Mouse (Mus musculus) heart, embryonic 15.5 days (tissue): ENCODE data around the gene Maneal. TPM values are rescaled to one million over a fixed set of nuclear protein-coding genes. Genes with fewer than 3 reads are reported as not detected.

Experiments
- ATAC-seq: fragments of 200-750 bp; cut with Nextera tagmentation; replicated peaks from 2 replicates; pipeline ENCODE4 v1.8.0; 2017; ENCODE audit warnings: low read depth, moderate TSS enrichment; ENCODE audit not compliant: insufficient number of reproducible peaks, insufficient read depth, low FRiP score
- H3K27ac ChIP-seq: fragments of 300-500 bp; sonication (generic); 2 replicates; pipeline ENCODE4 v1.5.1; 2015; ENCODE audit warnings: mild to moderate bottlenecking, inconsistent platforms
- H3K27me3 ChIP-seq: fragments of 300-500 bp; sonication (generic); 2 replicates; pipeline ENCODE4 v1.6.1; 2015; ENCODE audit warnings: inconsistent platforms
- H3K36me3 ChIP-seq: fragments of 300-500 bp; sonication (generic); 2 replicates; pipeline ENCODE4 v1.6.1; 2015; ENCODE audit warnings: mild to moderate bottlenecking, inconsistent platforms
- H3K4me1 ChIP-seq: fragments of 300-500 bp; sonication (generic); replicated peaks from 2 replicates; pipeline ENCODE4 v1.6.1; 2015; ENCODE audit warnings: inconsistent platforms
- H3K4me2 ChIP-seq: fragments of 300-500 bp; sonication (generic); 2 replicates; pipeline ENCODE4 v1.6.1; 2015; ENCODE audit warnings: inconsistent platforms, mild to moderate bottlenecking, moderate library complexity
- H3K4me3 ChIP-seq: fragments of 300-500 bp; sonication (generic); 2 replicates; pipeline ENCODE4 v1.5.1; 2015; ENCODE audit warnings: mild to moderate bottlenecking, inconsistent platforms
- H3K9ac ChIP-seq: fragments of 300-500 bp; sonication (generic); 2 replicates; pipeline ENCODE4 v1.6.1; 2015; ENCODE audit warnings: mild to moderate bottlenecking, inconsistent platforms
- H3K9me3 ChIP-seq: fragments of 300-500 bp; sonication (generic); replicated peaks from 2 replicates; pipeline ENCODE4 v1.6.1; 2016; ENCODE audit warnings: inconsistent platforms
- WGBS: fragments of 180-500 bp; shearing (Covaris S2); methylation state at CpG from one replicate; pipeline ENCODE4 v1.1.7; 2015; ENCODE audit warnings: mixed read lengths; 5-methylcytosine and 5-hydroxymethylcytosine counted together
- polyA plus RNA-seq: library from polyadenylated mRNA; unstranded; fragments of >200 nt; fragmentation: Nextera tagmentation; extraction: Ambion mirVana; gene quantifications from 2 replicates; pipeline ENCODE4 v1.2.1, GENCODE M21; 2015

Gene Maneal
- polyA plus RNA-seq, 1 experiment from 2014 or later = not detected

DNA sequence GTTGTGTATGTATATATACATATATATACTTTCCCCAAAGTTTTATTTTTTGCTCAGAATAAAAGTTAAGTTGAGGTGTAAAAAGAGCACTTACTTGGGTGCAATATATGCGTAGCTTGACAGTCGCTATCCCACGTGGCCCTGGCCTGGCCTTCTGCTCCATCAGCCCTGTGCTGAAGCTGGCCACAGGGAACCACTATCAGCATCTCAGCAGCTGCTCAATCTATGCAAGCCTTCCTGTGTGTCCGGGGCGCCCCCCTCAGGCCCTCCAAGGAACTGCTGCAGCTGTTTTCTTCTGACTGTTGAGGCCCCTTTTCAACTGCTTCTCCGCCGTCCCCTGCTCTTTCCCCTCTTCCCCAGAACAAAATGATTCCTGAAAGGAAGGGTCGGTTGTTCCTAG lies 14.4 kb downstream of the Maneal start:
- no peak overlapping the region for H3K4me2 ChIP-seq
- H3K9ac ChIP-seq = no peak overlapping the region
- H3K36me3 ChIP-seq = peaks cover 6% of the 10 kb centered on the region; the same call in 1 of the 2 replicates
- no peaks in the 10 kb centered on the region for H3K27me3 ChIP-seq
- no peak overlapping the region for H3K4me3 ChIP-seq
- peaks cover 22% of the 10 kb centered on the region for H3K4me1 ChIP-seq
- no peak for ATAC-seq
- WGBS = 9% methylated on average over 8 of the region's 8 CpGs
- H3K27ac ChIP-seq = no peak overlapping the region
- H3K9me3 ChIP-seq = no peaks in the 10 kb centered on the region

DNA sequence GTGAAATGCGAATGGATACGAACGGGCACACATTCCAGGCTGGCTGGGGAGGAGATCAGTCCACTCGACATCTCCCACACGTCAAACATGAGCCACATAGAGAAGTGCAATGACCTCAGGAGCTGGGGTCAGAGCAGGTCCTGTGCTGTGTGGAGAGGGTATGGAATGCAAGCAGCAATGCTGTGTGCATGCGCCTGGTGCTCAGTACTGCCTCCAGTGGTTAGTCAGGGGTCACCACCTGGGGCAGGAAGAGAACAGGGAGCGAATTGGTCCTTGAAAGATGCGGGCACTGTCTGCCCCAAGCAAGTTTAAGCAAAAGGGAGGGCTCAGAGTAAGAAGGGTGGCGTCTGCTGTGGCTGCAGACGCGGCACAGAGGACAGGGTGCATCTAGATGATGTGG lies 18.5 kb downstream of the Maneal start:
- Histone ChIP-seq H3K4me3 (no peak overlapping the region), H3K9ac (no peak overlapping the region), H3K36me3 (peaks cover 27% of the 10 kb centered on the region), H3K4me2 (no peak overlapping the region), H3K4me1 (peaks cover 2% of the 10 kb centered on the region; the same call in 1 of the 2 replicates), H3K27ac (no peak overlapping the region), H3K9me3 (no peaks in the 10 kb centered on the region), H3K27me3 (no peaks in the 10 kb centered on the region)
- ATAC-seq = no peak
- WGBS = 47% methylated on average over 11 of the region's 11 CpGs

GRCm38 (mm10) chr4:124840998-124841397 lies 21.0 kb downstream of the Maneal start:
- H3K4me1 ChIP-seq = no peaks in the 10 kb centered on the region
- H3K36me3 ChIP-seq = peaks cover 40% of the 10 kb centered on the region
- H3K9ac ChIP-seq = no peak overlapping the region
- 95% methylated on average over 1 of the region's 1 CpGs for WGBS
- no peak overlapping the region for H3K4me2 ChIP-seq
- H3K4me3 ChIP-seq = no peak overlapping the region
- no peak overlapping the region for H3K27ac ChIP-seq
- no peaks in the 10 kb centered on the region for H3K9me3 ChIP-seq
- no peaks in the 10 kb centered on the region for H3K27me3 ChIP-seq
- no peak for ATAC-seq

GRCm38 (mm10) chr4:124838035-124838700 lies 23.8 kb downstream of the Maneal start:
- Histone ChIP-seq H3K9ac (no peak overlapping the region), H3K4me2 (no peak overlapping the region), H3K27ac (no peak overlapping the region), H3K4me3 (no peak overlapping the region), H3K27me3 (no peaks in the 10 kb centered on the region), H3K36me3 (peaks cover 40% of the 10 kb centered on the region), H3K9me3 (no peaks in the 10 kb centered on the region), H3K4me1 (no peaks in the 10 kb centered on the region)
- WGBS = 73% methylated on average over 14 of the region's 14 CpGs
- no peak for ATAC-seq

GRCm38 (mm10) chr4:124832796-124833195 lies 29.2 kb downstream of the Maneal start:
- Histone ChIP-seq H3K4me2 (no peak overlapping the region), H3K4me1 (no peaks in the 10 kb centered on the region)
- WGBS = 92% methylated on average over 10 of the region's 10 CpGs

GRCm38 (mm10) chr4:124829671-124830070 lies 32.3 kb downstream of the Maneal start:
- no peak overlapping the region for H3K9ac ChIP-seq
- no peaks in the 10 kb centered on the region for H3K27me3 ChIP-seq
- no peak overlapping the region for H3K27ac ChIP-seq
- H3K4me1 ChIP-seq = no peaks in the 10 kb centered on the region
- peaks cover 21% of the 10 kb centered on the region for H3K36me3 ChIP-seq
- no peak overlapping the region for H3K4me3 ChIP-seq
- H3K4me2 ChIP-seq = no peak overlapping the region
- no peaks in the 10 kb centered on the region for H3K9me3 ChIP-seq
- WGBS = 63% methylated on average over 5 of the region's 5 CpGs
- ATAC-seq = no peak

More at GRCm38 (mm10) chr4:124832796-124833195, 29.2 kb downstream of the Maneal start:
- ATAC-seq = no peak
- H3K9ac ChIP-seq = no peak overlapping the region
- no peaks in the 10 kb centered on the region for H3K9me3 ChIP-seq
- H3K27me3 ChIP-seq = no peaks in the 10 kb centered on the region
- H3K36me3 ChIP-seq = peaks cover 16% of the 10 kb centered on the region; the same call in 1 of the 2 replicates
- H3K4me3 ChIP-seq = no peak overlapping the region
- H3K27ac ChIP-seq = no peak overlapping the region

DNA sequence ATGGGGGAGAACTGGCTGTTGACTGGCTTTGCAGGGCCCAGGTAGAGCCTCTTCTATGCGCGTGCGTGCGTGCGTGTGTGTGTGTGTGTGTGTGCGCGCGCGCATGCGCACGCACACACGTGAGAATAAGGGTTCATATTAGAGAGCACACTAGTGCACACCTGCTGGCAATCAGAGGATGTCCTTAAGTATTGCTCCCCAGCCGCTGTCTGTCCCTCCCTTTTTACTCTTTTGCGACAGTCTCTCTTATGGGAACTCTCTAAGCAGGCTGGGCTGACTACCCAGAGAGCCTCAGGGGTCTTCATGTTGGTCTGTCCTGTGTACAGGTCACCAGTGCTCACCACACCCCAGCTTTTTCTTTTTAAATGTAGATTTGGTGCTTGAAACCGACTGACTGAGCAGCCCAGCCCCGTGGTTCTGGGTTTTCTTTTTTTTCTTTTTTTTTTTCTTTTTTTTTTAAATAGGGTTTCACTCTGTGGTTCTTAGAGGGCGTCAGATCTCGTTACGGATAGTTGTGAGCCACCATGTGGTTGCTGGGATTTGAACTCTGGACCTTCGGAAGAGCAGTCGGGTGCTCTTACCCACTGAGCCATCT lies 36.5 kb downstream of the Maneal start:
- H3K4me2 ChIP-seq = no peak overlapping the region
- H3K27me3 ChIP-seq = no peaks in the 10 kb centered on the region
- H3K4me3 ChIP-seq = no peak overlapping the region
- peaks cover 35% of the 10 kb centered on the region for H3K36me3 ChIP-seq
- H3K9ac ChIP-seq = no peak overlapping the region
- H3K27ac ChIP-seq = no peak overlapping the region
- no peaks in the 10 kb centered on the region for H3K4me1 ChIP-seq
- no peaks in the 10 kb centered on the region for H3K9me3 ChIP-seq
- 95% methylated on average over 21 of the region's 21 CpGs for WGBS
- ATAC-seq = no peak

DNA sequence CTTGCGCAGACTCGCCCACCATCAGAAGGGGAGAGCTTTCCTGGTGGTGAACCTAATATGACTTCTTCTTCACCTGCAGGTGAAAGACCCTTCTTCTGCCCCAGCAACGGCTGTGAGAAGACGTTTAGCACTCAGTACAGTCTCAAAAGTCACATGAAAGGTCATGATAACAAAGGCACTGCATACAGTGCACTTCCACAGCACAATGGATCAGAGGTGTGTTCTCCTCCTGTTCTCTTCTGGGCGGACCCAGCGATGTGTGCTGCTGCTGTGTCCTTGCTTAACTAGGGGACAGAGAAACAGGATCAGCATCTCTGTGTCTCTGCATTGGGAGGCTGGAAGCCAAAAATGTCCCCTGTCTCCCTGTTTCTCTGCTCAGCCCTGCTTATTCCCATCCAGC lies 37.0 kb downstream of the Maneal start:
- ATAC-seq = no peak
- WGBS = 90% methylated on average over 6 of the region's 6 CpGs
- H3K9ac ChIP-seq = no peak overlapping the region
- no peak overlapping the region for H3K4me2 ChIP-seq
- H3K27ac ChIP-seq = no peak overlapping the region
- no peaks in the 10 kb centered on the region for H3K4me1 ChIP-seq
- H3K36me3 ChIP-seq = peaks cover 35% of the 10 kb centered on the region
- no peak overlapping the region for H3K4me3 ChIP-seq
- no peaks in the 10 kb centered on the region for H3K9me3 ChIP-seq
- no peaks in the 10 kb centered on the region for H3K27me3 ChIP-seq

GRCm38 (mm10) chr4:124818832-124819231 lies 43.1 kb downstream of the Maneal start:
- H3K36me3 ChIP-seq = peaks cover 19% of the 10 kb centered on the region; the same call in 1 of the 2 replicates
- 93% methylated on average over 4 of the region's 4 CpGs for WGBS
- H3K4me3 ChIP-seq = no peak overlapping the region
- ATAC-seq = no peak
- no peak overlapping the region for H3K9ac ChIP-seq
- H3K27me3 ChIP-seq = no peaks in the 10 kb centered on the region
- no peak overlapping the region for H3K4me2 ChIP-seq
- H3K9me3 ChIP-seq = no peaks in the 10 kb centered on the region
- H3K4me1 ChIP-seq = peaks cover 12% of the 10 kb centered on the region
- H3K27ac ChIP-seq = no peak overlapping the region

- 10% methylated on average over 6 of the region's 6 CpGs for WGBS
- no peaks in the 10 kb centered on the region for H3K9me3 ChIP-seq
- peak overlapping the region; percentile 38; the same call in 1 of the 2 replicates for H3K27ac ChIP-seq
- H3K27me3 ChIP-seq = no peaks in the 10 kb centered on the region
- H3K9ac ChIP-seq = no peak overlapping the region
- H3K4me2 ChIP-seq = no peak overlapping the region
- ATAC-seq = peak; percentile 90
- peaks cover 12% of the 10 kb centered on the region for H3K4me1 ChIP-seq
- peaks cover 13% of the 10 kb centered on the region; the same call in 1 of the 2 replicates for H3K36me3 ChIP-seq
- no peak overlapping the region for H3K4me3 ChIP-seq
Observed at GRCm38 (mm10) chr4:124817803-124818202, 44.2 kb downstream of the Maneal start.

DNA sequence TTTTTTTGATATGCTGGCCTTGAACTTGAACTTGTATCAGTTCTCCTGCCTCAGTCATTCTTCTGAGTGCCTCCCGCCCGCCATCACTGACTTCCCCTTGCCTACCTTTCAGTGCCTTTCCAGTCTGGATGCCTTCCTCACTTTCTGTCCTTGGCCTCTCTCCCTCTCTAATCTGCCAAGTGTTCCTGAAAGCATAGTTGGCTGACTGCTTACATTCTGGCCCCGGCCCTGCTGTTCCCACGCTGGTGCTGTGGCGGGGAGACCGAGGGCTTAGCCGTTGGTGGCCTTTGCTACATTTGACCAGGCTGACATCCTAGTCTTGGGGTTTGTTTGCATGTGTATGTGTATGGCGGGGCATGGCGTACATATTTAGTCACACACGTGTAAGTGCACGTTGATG lies 46.1 kb downstream of the Maneal start:
- Histone ChIP-seq H3K27me3 (no peaks in the 10 kb centered on the region), H3K27ac (no peak overlapping the region), H3K4me3 (no peak overlapping the region), H3K9ac (no peak overlapping the region), H3K36me3 (peaks cover 7% of the 10 kb centered on the region; the same call in 1 of the 2 replicates), H3K9me3 (no peaks in the 10 kb centered on the region), H3K4me1 (peaks cover 12% of the 10 kb centered on the region), H3K4me2 (no peak overlapping the region)
- 87% methylated on average over 11 of the region's 11 CpGs for WGBS
- ATAC-seq = no peak
